Mouse (Mus musculus) myocyte (in vitro differentiated cells): Measurements from ENCODE around the gene Arvcf.
A peak's percentile ranks its signal among the peaks of the same experiment; 100 is the strongest.

Experiments
- CEBPB ChIP-seq: IDR thresholded peaks from 2 replicates; pipeline ENCODE4 v1.6.1; 2011; ENCODE audit warnings: mild to moderate bottlenecking, moderate library complexity; ENCODE audit not compliant: poor library complexity, insufficient read depth, severe bottlenecking
- E2F4 ChIP-seq: IDR thresholded peaks from one replicate; pipeline ENCODE4 v1.6.1; 2011; ENCODE audit warnings: mild to moderate bottlenecking, control low read depth, moderate library complexity; ENCODE audit not compliant: insufficient read depth
- MAX ChIP-seq: IDR thresholded peaks from one replicate; pipeline ENCODE4 v1.6.1; 2011; ENCODE audit warnings: low read depth, mild to moderate bottlenecking, control low read depth
- MYOD1 ChIP-seq, 3 experiments: IDR thresholded peaks; one replicate each; pipeline ENCODE4 v1.6.1; 2011; ENCODE audit warnings: control low read depth in 2 of 3, low read depth in 2 of 3, mild to moderate bottlenecking in 2 of 3, moderate library complexity in 1 of 3; ENCODE audit not compliant: insufficient read length in 2 of 3, control insufficient read depth in 1 of 3
- MYOG ChIP-seq, 3 experiments: IDR thresholded peaks; one replicate each; pipeline ENCODE4 v1.6.1; 2011; ENCODE audit warnings: control low read depth in 2 of 3, low read depth in 2 of 3, mild to moderate bottlenecking in 2 of 3; ENCODE audit not compliant: insufficient read length in 2 of 3, control insufficient read depth in 1 of 3, insufficient read depth in 1 of 3
- POLR2A ChIP-seq: IDR thresholded peaks from one replicate; pipeline ENCODE4 v1.6.1; 2011; ENCODE audit warnings: low read depth, mild to moderate bottlenecking, control low read depth, moderate library complexity; ENCODE audit not compliant: insufficient read length
- POLR2AphosphoS2 ChIP-seq: IDR thresholded peaks from one replicate; pipeline ENCODE4 v1.6.1; 2011; ENCODE audit warnings: low read depth, control low read depth; ENCODE audit not compliant: insufficient read length
- REST ChIP-seq: IDR thresholded peaks from one replicate; pipeline ENCODE4 v1.6.1; 2011; ENCODE audit warnings: mild to moderate bottlenecking, control low read depth, moderate library complexity; ENCODE audit not compliant: insufficient read depth, insufficient read length
- SRF ChIP-seq: IDR thresholded peaks from one replicate; pipeline ENCODE4 v1.6.1; 2011; ENCODE audit warnings: low read depth; ENCODE audit not compliant: control insufficient read depth, insufficient read length
- TCF12 ChIP-seq: IDR thresholded peaks from one replicate; pipeline ENCODE4 v1.6.1; 2011; ENCODE audit warnings: mild to moderate bottlenecking, control low read depth; ENCODE audit not compliant: poor library complexity, insufficient read depth, severe bottlenecking
- TCF3 ChIP-seq: IDR thresholded peaks from one replicate; pipeline ENCODE4 v1.6.1; 2011; ENCODE audit warnings: low read depth, control low read depth; ENCODE audit not compliant: insufficient read length
- USF1 ChIP-seq: IDR thresholded peaks from one replicate; pipeline ENCODE4 v1.6.1; 2011; ENCODE audit warnings: low read depth, mild to moderate bottlenecking, control low read depth, moderate library complexity

GRCm38 (mm10) chr16:18345243-18345642 lies 2.7 kb upstream of the Arvcf start:
- TF ChIP-seq TCF12 (no peak), USF1 (no peak), POLR2A (no peak), MYOD1 (IDR thresholded peaks at IDR 0.05; ENCODE audit: control insufficient read depth in 1 of 3, insufficient read length in 2 of 3, low read depth in 2 of 3) (peak in 1 of 3 experiments; percentile 67), TCF3 (no peak), E2F4 (no peak), POLR2AphosphoS2 (no peak), SRF (no peak), MAX (no peak), CEBPB (no peak), MYOG (IDR thresholded peaks at IDR 0.05; ENCODE audit: control insufficient read depth in 1 of 3, insufficient read depth in 1 of 3, insufficient read length in 2 of 3, low read depth in 2 of 3) (peak in 2 of 3 experiments; percentile 30 to 72), REST (no peak)
